Mouse (Mus musculus) liver, embryonic 11.5 days (tissue): ENCODE results near the gene L3hypdh. TPM values are rescaled to one million over a fixed set of nuclear protein-coding genes. Genes with fewer than 3 reads are reported as not detected.

Source experiments
- ATAC-seq: fragments of 200-750 bp; cut with Nextera tagmentation; replicated peaks from 2 replicates; pipeline ENCODE4 v1.8.0; 2017; ENCODE audit warnings: moderate number of reproducible peaks, mild to moderate bottlenecking, moderate TSS enrichment, moderate library complexity; ENCODE audit not compliant: low FRiP score
- DNase-seq: peaks from one replicate; pipeline ENCODE4 v3.0.0-alpha.2; 2017; ENCODE audit warnings: low spot score
- H3K27ac ChIP-seq: fragments of 300-500 bp; sonication (generic); 2 replicates; pipeline ENCODE4 v1.5.1; 2014; ENCODE audit warnings: mild to moderate bottlenecking, low read depth, low read length, control low read depth
- H3K27me3 ChIP-seq: fragments of 300-500 bp; sonication (generic); replicated peaks from 2 replicates; pipeline ENCODE4 v1.6.1; 2014; ENCODE audit warnings: low read length, mixed read lengths; ENCODE audit not compliant: control insufficient read depth, insufficient read depth
- H3K36me3 ChIP-seq: fragments of 300-500 bp; sonication (generic); 2 replicates; pipeline ENCODE4 v1.6.1; 2014; ENCODE audit warnings: mild to moderate bottlenecking, low read length, moderate library complexity, mixed read lengths; ENCODE audit not compliant: control insufficient read depth, insufficient read depth
- H3K4me1 ChIP-seq: fragments of 300-500 bp; sonication (generic); replicated peaks from 2 replicates; pipeline ENCODE4 v1.6.1; 2014; ENCODE audit warnings: low read length, mixed read lengths; ENCODE audit not compliant: control insufficient read depth, insufficient read depth
- H3K4me2 ChIP-seq: fragments of 300-500 bp; sonication (generic); 2 replicates; pipeline ENCODE4 v1.6.1; 2014; ENCODE audit warnings: mild to moderate bottlenecking, control low read depth, moderate library complexity
- H3K4me3 ChIP-seq: fragments of 300-500 bp; sonication (generic); 2 replicates; pipeline ENCODE4 v1.5.1; 2014; ENCODE audit warnings: low read depth, low read length, control low read depth
- H3K9ac ChIP-seq: fragments of 300-500 bp; sonication (generic); 2 replicates; pipeline ENCODE4 v1.6.1; 2014; ENCODE audit warnings: low read depth, low read length, control low read depth
- H3K9me3 ChIP-seq: fragments of 300-500 bp; sonication (generic); 2 replicates; pipeline ENCODE4 v1.6.1; 2016; ENCODE audit warnings: low read length, inconsistent platforms, mixed read lengths; ENCODE audit not compliant: control insufficient read depth
- WGBS: fragments of 180-500 bp; shearing (Covaris S2); extraction: QIAGEN DNeasy Blood & Tissue Kit; methylation state at CpG from one replicate; pipeline ENCODE4 v1.1.7; 2014; 5-methylcytosine and 5-hydroxymethylcytosine counted together
- microRNA-seq: library from miRNA; unstranded; fragments of <30 nt; microRNA quantifications from one replicate; pipeline ENCODE4, GENCODE M21; 2017; ENCODE audit warnings: borderline number of aligned reads
- polyA plus RNA-seq: library from polyadenylated mRNA; unstranded; fragments of >200 nt; fragmentation: Nextera tagmentation; extraction: Ambion mirVana; gene quantifications from 2 replicates; pipeline ENCODE4 v1.2.1, GENCODE M21; 2014

Gene L3hypdh
- polyA plus RNA-seq, 1 experiment from 2014 or later: 8.9 TPM

DNA sequence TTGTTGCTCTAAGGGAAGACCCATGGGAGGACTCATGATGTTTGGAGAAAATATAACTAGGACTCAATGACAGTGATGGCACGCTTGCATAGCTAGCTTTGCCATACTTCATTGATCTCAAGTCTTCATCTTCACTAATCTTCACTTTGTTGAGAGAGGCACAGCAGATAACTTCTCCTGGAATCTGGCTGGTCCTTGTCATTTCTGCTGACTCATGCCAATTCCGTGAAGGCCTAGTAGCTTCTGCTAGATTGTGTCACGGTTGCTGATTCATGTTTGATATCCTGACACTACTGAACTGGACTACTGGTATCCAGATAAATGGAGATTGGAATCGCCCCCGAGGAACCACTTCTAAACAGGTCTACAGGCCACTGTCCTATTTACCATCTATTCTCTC lies 61.7 kb downstream of the L3hypdh start:
- no peak overlapping the region for H3K27ac ChIP-seq
- H3K4me2 ChIP-seq: no peak overlapping the region
- DNase-seq (no peak), ATAC-seq (no peak)
- no peak overlapping the region for H3K4me3 ChIP-seq
- no peaks in the 10 kb centered on the region for H3K27me3 ChIP-seq
- H3K36me3 ChIP-seq: no peaks in the 10 kb centered on the region; the same call in 1 of the 2 replicates
- H3K9ac ChIP-seq: no peak overlapping the region
- H3K9me3 ChIP-seq: peaks cover 5% of the 10 kb centered on the region; the same call in 1 of the 2 replicates
- peaks cover 9% of the 10 kb centered on the region; the same call in 1 of the 2 replicates for H3K4me1 ChIP-seq
- WGBS: 87% methylated on average over 5 of the region's 5 CpGs

Small RNA genes within 50 kb of the gene (microRNA-seq; reads per million reads assigned to microRNA genes)
- not detected for gene Gm24466

Other genes with a start within 250 kb of the L3hypdh start
- gene Gpr135, start 14.3 kb downstream of the L3hypdh start, polyA plus RNA-seq: 0.31 and 0.33 TPM in 2 replicates
- gene Jkamp, start 150 bp upstream of the L3hypdh start, polyA plus RNA-seq: 31.1 and 35.4 TPM in 2 replicates
- gene Ccdc175, start 99.6 kb upstream of the L3hypdh start, polyA plus RNA-seq: not detected in 2 replicates